Mouse (Mus musculus): ENCODE results near the gene Arfgef3. TPM values are rescaled to one million over a fixed set of nuclear protein-coding genes. Genes with fewer than 3 reads are reported as not detected.

The Arfgef3 gene
- total RNA-seq (2022) = under 1 TPM; 0.16 to 0.31 (median 0.22) TPM

GRCm38 (mm10) chr10:18743286-18744142, at the start of gene Arfgef3:
Gene Arfgef3, minus strand, starts transcription at chr10:18743949.
- DNase-seq (ENCODE audit: low spot score) = peak; percentile 9

GRCm38 (mm10) chr10:18790063-18790462, 46.3 kb upstream of the Arfgef3 start:
- DNase-seq (ENCODE audit: low spot score) = no peak

GRCm38 (mm10) chr10:18788601-18789000, 44.9 kb upstream of the Arfgef3 start:
- no peak for DNase-seq (ENCODE audit: low spot score)

GRCm38 (mm10) chr10:18786693-18787092, 42.9 kb upstream of the Arfgef3 start, which contains the start of gene Gm4922:
Gene Gm4922, minus strand, starts transcription at chr10:18786793.
- DNase-seq (ENCODE audit: low spot score) = no peak

GRCm38 (mm10) chr10:18777546-18777945, 33.8 kb upstream of the Arfgef3 start:
- no peak for DNase-seq (ENCODE audit: low spot score)

- DNase-seq (ENCODE audit: low spot score) = peak; percentile 13
These were observed 28.9 kb upstream of the Arfgef3 start for GRCm38 (mm10) chr10:18772537-18773179.

GRCm38 (mm10) chr10:18769909-18770308, 26.2 kb upstream of the Arfgef3 start:
- DNase-seq (ENCODE audit: low spot score) = no peak

GRCm38 (mm10) chr10:18760241-18760640, 16.5 kb upstream of the Arfgef3 start:
- peak; percentile 13 for DNase-seq (ENCODE audit: low spot score)

- no peak for DNase-seq (ENCODE audit: low spot score)
These were observed 6.3 kb upstream of the Arfgef3 start for GRCm38 (mm10) chr10:18750057-18750456.

- no peak for DNase-seq (ENCODE audit: low spot score)
These were observed 1.7 kb downstream of the Arfgef3 start for GRCm38 (mm10) chr10:18742086-18742485.

GRCm38 (mm10) chr10:18741024-18741423, 2.7 kb downstream of the Arfgef3 start:
- DNase-seq (ENCODE audit: low spot score) = no peak

- DNase-seq (ENCODE audit: low spot score) = no peak
These were observed 15.2 kb downstream of the Arfgef3 start for GRCm38 (mm10) chr10:18728548-18728947.

GRCm38 (mm10) chr10:18711436-18711835, 32.3 kb downstream of the Arfgef3 start:
- no peak for DNase-seq (ENCODE audit: low spot score)

GRCm38 (mm10) chr10:18710949-18711348, 32.8 kb downstream of the Arfgef3 start:
- DNase-seq (ENCODE audit: low spot score) = no peak

GRCm38 (mm10) chr10:18709836-18710235, 33.9 kb downstream of the Arfgef3 start:
- DNase-seq (ENCODE audit: low spot score) = no peak

- no peak for DNase-seq (ENCODE audit: low spot score)
These were observed 35.1 kb downstream of the Arfgef3 start for GRCm38 (mm10) chr10:18708641-18709040.

GRCm38 (mm10) chr10:18704393-18705120, 39.2 kb downstream of the Arfgef3 start:
- no peak for DNase-seq (ENCODE audit: low spot score)

- DNase-seq (ENCODE audit: low spot score) = no peak
These were observed 42.2 kb downstream of the Arfgef3 start for GRCm38 (mm10) chr10:18701517-18701916.

GRCm38 (mm10) chr10:18700117-18700516, 43.6 kb downstream of the Arfgef3 start:
- DNase-seq (ENCODE audit: low spot score) = peak; percentile 35

- no peak for DNase-seq (ENCODE audit: low spot score)
These were observed 44.6 kb downstream of the Arfgef3 start for GRCm38 (mm10) chr10:18699151-18699550.

- DNase-seq (ENCODE audit: low spot score) = no peak
These were observed 47.3 kb downstream of the Arfgef3 start for GRCm38 (mm10) chr10:18696461-18696860.

GRCm38 (mm10) chr10:18688234-18688633, 55.5 kb downstream of the Arfgef3 start:
- peak; percentile 28 for DNase-seq (ENCODE audit: low spot score)

Data from heart, adult 8-10 months (tissue).